Mouse (Mus musculus): Measurements from ENCODE around the gene Nudt6. TPM values are rescaled to one million over a fixed set of nuclear protein-coding genes. Genes with fewer than 3 reads are reported as not detected.

Gene Nudt6
- polyA plus RNA-seq (2012; rRNA removed), result 8.3 and 10.6 TPM in 2 replicates

DNA sequence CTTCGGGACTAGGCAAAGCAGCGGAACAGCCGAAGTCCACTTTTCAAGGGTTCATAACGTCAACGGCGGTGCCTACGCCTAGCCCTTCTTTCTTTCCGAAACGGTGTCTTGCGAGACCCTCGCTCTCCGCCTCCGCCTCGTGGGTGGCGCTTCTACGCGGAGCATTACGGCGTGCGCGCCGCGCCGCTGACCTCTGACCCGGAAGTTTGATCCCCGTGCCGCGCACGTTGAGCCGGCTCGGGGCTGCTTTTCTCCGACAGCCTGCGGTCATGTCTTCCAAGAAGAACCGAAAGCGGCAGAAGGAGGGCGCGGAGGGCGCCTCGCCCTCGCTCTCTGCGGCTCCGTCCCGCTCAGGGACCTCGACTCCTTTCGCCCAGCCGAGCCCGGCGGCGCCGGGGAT lies at the start of gene Nudt6:
Gene Nudt6, minus strand, starts transcription at position 140 of the 400 bp plus-strand sequence.
- under 1% methylated on average over 50 of the region's 50 CpGs for WGBS
- DNase-seq (ENCODE audit: low read depth, low spot score), result peak; percentile 52

DNA sequence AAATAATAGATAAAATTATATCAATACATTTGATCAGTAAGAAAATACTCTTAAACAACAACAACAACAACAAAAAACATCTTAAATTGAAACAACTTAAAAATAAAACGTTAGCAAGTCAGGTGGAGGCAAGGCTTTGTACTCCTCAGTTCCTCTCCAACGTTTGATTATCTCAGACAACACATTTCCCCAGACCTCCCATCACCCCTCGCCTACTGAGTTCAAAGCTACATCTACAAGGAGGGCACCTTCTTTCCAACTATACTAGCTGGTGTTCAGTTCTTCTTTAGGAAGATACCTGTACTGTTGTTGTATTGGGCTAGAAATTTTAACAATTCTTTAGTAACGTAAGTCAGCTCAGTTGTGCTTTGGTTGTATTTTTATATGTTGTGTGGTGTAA lies 49.3 kb upstream of the Nudt6 start:
- whole genome bisulfite sequencing, result 85% methylated on average over 4 of the region's 4 CpGs
- no peak for DNase-seq (ENCODE audit: low read depth, low spot score)

DNA sequence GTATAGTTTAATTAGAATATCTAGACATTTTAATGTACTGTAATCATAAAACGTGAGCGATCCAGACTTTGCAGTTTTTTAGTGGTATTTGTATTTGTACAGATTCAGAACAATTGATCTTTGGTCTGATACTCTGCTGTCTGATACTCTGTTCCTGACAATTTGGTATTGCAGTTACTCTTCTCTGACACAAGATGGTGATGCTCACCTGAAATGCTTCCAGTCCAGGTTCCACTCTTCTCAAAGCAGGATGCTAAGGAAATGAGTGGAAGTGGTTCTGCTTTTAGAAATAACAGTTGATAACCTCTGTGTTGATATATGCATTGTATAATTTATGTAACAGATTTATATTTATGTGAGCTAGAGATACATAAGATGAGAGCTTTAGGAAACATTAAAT lies 48.2 kb upstream of the Nudt6 start:
- 70% methylated on average over 2 of the region's 2 CpGs for WGBS
- DNase-seq (ENCODE audit: low read depth, low spot score), result no peak

DNA sequence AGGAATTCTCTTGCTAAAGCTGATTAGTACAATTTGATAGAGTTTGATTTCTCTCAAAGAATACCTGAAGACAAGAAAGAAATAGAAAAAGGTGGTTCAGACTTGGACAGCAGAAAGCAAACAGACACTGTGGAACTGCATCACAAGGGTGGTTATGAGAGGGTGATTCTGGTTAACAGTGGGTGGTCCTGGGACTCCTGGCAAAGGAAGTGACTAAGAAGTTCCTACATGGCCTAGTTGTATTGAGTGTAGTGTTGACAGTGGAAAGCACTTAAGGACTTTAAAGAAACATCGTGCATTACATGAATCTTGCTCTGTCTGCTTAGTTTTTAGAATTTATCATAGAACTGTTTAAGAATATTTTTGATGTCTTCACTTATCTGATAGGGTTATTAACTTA lies 36.0 kb upstream of the Nudt6 start:
- WGBS, result 68% methylated on average over 1 of the region's 1 CpGs
- DNase-seq (ENCODE audit: low read depth, low spot score), result no peak

DNA sequence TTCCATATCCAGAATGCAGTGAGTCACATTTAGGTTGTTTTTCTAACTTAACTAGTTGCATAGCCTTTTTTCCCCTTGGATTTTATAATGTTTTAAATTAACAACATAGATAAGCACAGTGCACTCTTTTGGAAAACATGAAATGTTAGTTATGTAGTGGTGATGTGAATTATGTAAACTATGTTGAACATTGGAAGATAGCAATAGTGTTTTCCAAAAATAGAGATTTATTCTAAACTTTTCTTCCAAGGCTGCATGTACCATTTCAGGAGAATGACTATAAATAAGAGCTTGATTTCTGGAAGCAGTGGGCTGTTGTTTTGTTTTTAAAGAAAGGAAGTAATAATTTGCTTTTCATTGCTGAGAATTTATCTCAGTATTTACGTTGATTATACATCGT lies 23.4 kb upstream of the Nudt6 start:
- DNase-seq (ENCODE audit: low read depth, low spot score), result no peak
- 70% methylated on average over 2 of the region's 2 CpGs for WGBS

DNA sequence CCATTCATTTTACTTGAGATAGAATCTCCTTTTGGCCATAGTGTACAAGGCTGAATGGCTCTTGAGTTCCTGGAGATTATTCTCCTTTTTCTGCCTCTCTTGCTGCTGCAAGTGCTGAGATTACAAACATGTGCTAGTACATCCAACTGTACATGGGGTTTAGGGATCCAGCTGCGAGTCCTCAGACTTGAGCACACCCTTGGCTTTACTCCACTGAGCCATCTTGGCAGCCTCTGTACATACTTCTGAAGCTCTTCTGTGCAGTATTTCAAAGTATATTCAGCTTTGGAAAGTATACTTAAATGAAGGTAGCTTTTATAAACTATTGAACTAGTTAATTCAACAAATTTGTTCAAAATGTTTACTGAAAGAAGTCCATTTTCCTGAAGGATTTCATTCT lies 19.8 kb upstream of the Nudt6 start:
- WGBS, result 75% methylated on average over 1 of the region's 1 CpGs
- DNase-seq (ENCODE audit: low read depth, low spot score), result no peak

DNA sequence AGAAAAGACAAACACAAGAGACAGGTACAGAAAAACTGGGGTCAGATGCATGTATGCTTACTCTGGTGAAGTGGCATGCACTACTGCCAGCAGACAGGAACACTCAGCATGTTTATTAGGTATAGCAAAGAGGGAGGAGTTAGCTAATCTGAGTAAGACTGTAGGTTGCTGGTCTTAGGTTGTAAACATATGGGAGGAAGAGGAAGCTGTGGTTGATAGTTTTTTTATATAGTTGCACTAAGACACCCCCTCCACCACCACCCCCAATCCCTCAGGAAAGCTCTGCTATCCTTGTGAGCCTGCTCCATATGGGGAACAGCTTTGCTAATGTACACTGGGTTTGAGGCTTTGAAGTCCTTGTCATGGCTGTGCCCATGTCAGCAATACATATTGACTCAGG lies 10.3 kb upstream of the Nudt6 start:
- no peak for DNase-seq (ENCODE audit: low read depth, low spot score)

DNA sequence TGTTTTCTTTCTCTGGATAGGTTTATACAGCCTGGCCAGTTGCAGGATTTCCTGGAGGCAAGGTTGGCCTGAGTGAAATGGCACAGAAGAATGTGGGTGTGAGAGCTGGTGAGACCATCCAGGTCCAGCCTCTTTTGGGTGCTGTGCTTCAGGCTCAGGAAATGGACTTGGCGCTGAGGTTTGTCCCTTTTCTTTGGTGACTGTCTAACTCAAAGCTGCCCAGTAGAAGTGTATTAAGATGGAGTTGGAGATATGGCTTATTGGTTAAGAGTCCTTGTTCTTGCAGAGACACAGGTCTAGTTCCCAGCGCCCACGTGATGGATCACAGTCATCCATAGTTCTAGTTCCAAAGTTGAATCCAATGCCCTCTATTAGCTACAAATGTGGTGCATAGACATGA lies 6.1 kb upstream of the Nudt6 start:
- no peak for DNase-seq (ENCODE audit: low read depth, low spot score)
- WGBS, result 90% methylated on average over 3 of the region's 3 CpGs

DNA sequence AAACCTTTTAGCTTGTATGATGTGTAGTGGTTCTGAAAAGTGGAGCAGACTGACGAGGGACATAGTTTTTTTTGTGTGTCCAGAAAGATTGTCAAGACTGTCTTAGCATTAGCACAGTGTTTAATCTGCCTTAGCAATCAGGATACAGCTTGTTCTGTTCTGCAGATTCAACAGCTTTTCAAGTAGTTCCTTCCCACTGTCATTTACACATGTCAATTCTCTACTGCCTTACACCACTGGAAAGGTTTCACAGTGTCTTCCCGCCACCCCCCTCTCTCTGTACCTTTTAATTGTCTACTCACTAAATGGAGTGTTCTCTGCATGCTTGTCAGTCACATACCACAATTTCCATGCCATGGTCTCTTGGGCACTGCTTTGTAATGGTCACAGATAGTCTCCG lies 1.2 kb upstream of the Nudt6 start:
- 11% methylated on average over 3 of the region's 3 CpGs for WGBS
- DNase-seq (ENCODE audit: low read depth, low spot score), result no peak

DNA sequence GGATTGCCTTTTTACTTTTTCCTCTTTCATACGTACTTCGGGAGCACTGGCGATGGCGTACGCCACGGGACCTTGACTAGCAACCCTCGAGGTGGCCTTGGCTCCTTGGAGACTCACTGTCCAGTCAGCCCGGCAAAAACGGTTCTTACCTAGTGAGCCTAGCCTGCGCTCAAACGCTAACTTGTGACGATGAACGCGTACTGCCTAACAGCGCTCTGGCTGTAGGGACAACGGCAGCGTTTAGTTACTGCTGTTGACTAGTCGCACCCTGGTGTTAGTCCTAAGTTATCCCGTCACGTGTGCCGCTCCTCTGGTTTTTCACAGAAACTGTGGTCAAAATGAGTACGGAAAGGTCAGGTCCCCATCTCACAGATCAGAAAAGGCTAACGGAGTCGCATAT lies 630 bp upstream of the Nudt6 start:
- WGBS, result under 1% methylated on average over 24 of the region's 24 CpGs
- DNase-seq (ENCODE audit: low read depth, low spot score), result no peak

DNA sequence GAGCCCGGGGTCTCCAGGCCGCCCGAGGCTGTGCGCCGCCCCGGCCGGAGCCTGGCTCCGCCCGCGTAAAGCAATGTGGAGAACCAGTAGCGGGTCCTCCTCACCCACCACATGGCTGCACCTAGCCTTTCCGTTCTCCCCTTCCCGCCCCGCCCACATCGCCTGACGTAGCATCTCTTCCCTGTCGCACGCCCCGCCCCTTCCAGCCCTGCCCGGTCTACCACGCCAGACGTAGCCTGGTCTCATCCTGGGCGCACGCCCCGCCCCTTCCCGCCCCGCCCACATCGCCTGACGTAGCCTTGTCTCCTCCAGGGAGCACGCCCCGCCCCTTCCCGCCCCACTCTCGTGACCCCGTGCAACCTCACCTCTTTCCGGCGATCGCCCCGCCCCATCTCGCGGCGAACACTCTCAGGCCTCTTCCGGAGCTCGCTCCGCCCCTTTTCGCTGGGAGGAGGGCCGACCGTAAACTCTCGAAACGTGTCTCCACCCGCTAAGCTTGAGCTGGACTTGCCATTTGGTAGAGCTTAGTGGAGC lies 486 bp downstream of the Nudt6 start, which contains the start of gene Spata5:
Gene Spata5, plus strand, starts transcription at position 439 of the 534 bp plus-strand sequence.
- peak; percentile 95 for DNase-seq (ENCODE audit: low read depth, low spot score)
- WGBS, result under 1% methylated on average over 50 of the region's 50 CpGs

DNA sequence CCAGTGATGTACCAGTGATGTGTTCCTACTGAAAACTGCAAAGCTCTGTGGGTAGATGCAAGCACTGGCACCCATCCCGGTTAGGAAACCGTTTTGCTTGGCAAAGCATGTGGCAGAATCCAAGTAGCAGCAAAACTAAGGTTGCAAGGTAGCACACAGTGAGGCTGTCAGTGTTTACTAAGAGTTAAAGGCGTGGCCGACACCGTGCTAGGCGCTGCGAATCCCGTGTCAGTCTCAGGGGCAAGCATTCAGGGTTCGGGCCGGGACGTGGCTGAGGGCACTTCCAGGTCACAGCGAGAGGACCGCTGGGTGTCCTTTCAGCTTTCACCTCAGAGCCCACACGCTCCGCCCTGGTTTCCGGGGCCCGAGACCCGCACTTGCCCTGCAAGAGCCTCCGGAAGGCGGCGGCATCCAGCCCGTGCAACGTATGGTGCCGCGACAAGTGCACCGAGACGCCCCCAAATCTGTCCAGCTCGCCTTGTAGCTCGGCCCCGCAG lies 1.0 kb downstream of the Nudt6 start:
- WGBS, result under 1% methylated on average over 30 of the region's 30 CpGs
- DNase-seq (ENCODE audit: low read depth, low spot score), result no peak

DNA sequence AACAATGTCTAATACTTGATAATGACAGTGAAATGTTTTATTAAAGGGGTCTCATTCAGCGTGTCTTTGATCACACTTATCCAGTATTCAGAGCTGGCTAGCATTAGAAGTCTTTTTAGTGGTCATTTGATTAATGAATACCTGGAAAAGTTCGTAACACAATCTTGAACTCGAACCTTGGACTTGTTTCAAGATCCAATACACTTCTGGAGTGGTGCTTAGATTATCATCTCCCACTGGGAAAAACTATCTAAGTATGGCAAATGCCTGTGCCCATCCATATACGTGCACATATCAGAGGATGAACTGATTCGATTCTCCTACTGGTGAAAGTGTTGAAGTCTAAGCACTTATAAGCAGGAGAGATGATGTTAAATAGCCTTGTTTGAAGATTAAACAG lies 1.7 kb downstream of the Nudt6 start:
- WGBS, result 48% methylated on average over 5 of the region's 5 CpGs
- DNase-seq (ENCODE audit: low read depth, low spot score), result no peak

DNA sequence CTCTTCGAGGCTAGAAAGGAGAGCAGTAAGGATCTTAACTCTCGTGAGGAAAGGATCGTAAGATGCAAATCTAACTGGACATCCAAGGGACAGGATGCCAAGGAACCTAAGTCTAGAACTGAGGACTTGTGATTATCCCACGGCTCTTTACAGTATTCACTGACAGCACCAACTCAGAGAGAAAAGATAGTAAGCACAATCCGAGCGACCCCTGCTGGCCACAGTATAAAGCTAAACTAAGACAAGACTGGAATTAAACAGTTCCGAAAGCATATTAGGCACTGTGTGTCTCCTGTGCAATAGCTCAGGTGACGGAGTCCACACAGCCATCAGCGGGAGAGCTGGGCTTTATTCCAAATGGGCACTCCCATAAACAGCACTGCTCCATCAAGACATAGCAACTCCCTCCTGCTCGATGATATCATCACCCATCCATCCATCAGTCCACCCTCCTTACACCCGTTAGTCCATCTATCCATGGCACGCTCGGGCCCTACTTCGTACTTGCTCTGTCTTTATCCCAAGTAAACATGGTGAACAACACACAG lies 5.5 kb downstream of the Nudt6 start:
- WGBS, result 33% methylated on average over 14 of the region's 14 CpGs

DNA sequence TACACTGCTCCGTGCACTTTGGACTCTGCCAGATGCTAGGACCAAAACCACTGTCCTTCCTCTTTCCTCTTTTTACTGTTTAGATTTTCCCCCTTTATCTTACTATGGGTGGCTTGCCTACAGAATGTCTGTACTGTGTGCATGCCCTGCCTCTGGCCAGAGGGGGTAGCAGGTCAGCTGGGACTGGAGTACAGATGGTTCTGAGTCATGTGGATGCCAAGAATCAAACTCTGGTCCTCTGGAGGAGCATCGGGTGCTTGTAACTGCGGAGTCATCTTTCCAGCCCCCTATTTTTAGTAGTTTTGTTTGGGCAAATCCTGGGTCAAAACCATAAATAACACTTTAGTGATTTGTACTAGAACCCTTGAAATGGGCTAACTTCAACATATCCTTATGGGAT lies 6.6 kb downstream of the Nudt6 start:
- DNase-seq (ENCODE audit: low read depth, low spot score), result no peak
- 78% methylated on average over 3 of the region's 3 CpGs for WGBS

More for the DNA sequence above, 5.5 kb downstream of the Nudt6 start:
- DNase-seq (ENCODE audit: low read depth, low spot score), result peak; percentile 48

DNA sequence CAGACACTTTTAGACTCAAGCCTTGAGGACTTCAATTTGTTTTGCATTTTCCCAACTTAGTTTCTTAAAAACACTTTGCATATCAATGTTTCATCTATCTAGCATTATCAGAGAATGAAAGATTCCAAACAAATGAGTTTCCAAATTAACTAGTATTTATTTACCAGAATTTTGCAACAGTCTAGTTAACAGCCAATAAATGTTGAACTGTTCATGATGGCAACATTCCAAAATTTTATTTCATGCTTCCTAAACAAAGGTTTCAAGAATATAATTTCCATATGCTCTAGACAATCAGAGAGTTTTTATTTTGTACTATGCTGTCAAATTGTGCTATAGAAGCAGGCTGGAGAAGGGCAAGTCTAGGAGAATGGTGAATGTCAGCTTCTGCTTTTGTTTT lies 12.4 kb downstream of the Nudt6 start:
- DNase-seq (ENCODE audit: low read depth, low spot score), result no peak

DNA sequence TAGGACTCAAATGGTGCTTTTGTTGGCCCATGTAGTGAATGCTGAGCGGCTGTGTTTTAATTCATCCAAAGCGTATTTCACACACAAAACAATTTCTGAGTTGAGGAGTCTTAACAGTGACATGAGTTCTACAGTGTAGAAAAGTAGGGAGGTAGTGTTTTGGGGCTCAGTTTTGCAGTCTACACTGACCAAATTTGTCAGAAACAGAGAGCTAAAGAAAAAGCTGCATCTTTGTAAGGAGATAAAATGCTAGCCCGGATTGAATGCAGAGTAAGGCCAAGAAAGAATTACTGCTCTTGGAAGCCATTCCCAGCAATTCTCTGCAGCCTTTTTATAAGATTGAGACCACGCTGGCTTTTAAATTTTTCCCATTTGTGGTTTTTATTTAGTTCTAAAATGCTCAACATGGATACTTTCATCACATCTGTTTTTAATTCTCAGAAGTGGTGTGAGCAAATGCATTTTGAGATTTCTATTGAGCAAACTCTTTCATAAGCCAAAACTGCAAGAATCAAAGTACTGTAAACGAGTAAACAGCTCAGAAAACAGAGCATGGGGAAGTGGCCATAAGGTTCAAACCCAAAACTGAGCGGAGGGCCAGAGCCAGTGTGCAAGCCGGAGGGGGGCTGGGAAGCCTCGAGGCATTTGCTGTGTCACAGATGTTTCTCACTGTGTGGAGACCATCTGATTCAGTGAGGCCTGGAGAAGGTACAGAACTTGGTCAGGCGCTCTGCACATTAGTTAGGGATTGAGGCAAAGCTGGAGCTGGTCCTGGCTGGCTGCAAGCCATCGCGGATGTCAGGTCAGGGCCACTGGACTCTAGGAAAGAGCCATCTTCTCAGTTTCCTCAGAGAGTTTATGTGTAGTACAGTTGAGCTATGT lies 18.0 kb downstream of the Nudt6 start:
- WGBS, result 76% methylated on average over 11 of the region's 11 CpGs
- DNase-seq (ENCODE audit: low read depth, low spot score), result no peak

DNA sequence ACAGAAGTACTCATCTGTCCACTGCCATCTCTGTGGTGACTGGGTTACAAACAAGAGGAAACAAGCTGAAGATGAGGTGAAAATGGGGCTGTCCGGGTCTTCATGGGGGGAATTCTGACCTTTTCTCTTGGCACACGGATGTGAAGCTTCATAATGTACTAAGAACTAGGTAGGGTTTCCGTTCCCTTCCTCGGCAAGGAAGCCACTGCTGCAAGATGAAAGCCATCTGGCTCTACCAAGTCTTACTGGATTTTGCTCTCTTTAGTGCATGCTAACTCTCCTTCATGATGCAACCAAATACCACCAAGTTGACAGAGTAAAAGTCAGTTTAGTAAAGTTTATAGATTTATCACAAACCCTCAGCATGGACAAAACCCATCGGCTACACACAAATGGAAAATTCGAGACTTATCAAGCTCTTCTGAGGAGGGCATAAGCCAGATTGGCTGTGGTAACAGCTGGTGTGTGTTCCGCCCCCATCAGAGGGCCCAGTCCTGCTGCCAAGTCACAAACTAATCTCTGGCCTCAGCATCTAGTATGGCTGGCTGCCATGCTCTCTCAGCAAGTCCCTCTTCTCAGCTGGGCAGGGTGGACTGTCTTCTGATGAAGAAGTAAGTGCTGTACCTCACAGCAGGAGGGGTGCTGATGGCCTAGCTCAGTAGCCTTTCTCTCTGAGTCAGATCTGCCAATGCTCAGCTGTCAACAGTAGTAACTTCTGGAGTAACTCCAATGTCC lies 21.2 kb downstream of the Nudt6 start:
- no peak for DNase-seq (ENCODE audit: low read depth, low spot score)

DNA sequence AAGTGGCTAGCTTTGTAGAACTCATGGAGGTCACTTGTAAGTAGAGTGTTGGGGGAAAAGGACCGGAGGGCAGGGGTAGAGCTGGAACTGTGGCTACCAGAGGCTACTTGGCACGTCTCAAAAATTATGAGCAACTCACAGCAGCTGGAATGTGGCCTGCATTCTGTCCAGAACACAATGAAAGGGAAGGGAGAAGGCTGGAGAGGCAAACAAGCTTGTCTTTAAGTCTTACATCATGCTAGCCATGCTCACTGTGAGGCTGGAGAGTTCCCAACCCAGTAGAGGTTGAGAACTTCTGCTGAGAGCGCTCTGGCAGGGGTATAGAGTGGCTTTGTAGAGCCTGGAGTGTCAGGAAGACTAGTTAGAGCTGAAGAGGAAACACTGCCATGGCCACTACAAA lies 22.4 kb downstream of the Nudt6 start:
- no peak for DNase-seq (ENCODE audit: low read depth, low spot score)
- WGBS, result 67% methylated on average over 3 of the region's 3 CpGs

More for the DNA sequence above, 21.2 kb downstream of the Nudt6 start:
- WGBS, result 75% methylated on average over 7 of the region's 7 CpGs

DNA sequence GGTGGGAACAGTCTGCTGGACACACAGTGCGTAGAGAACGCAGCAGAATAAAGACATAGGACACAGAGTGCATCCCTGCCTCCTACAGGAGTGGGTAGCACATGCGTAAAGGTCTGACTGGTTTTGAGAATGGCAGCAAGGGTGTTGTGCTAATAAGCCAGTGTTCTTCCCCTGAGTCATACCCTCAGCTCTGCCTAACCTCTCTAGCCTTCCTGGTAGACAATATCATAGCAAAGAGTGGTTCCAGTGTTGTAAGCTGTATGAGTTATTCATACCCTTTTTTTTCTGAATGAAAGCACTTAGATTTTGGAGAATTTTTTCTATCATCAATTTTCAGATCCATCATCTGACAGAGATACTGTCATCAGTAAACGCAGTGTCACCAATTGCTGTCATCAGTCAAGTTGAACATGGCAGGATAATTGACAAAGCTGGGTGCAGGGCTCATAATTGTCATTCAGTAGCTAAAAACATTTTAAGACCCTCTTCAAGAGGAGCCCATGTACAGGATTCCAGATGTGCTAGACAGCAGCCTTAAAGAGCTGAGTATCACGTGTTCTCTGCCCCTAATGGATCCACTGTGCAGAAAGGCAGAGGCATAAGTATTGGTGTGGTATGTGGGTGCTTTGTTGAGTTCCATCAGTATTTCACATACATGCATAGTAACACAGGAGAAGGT lies 22.9 kb downstream of the Nudt6 start:
- DNase-seq (ENCODE audit: low read depth, low spot score), result no peak
- WGBS, result 94% methylated on average over 5 of the region's 5 CpGs
